Mouse (Mus musculus): ENCODE data around the gene Kndc1.

DNA sequence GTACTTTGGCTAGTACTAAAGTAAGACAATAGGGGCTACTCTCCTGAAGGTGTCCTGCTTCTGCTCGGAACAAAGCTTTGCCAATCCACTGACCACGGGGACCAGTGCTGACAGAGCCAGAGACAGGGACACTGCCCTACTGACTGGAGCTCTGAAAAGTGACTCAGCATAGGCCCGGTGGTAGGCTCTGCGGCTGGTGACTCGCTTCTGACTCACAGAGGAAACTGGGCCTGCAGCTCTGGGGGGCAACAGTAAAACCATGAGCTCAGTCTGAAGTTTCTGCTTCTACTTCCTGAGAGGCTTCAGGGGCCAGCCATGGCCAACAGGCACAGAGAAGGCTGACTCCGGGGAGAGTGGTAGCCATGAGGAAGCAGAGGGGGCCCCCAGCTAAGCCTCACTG, 76.9 kb downstream of the Kndc1 start:
- no peak for TF ChIP-seq CTCF (IDR thresholded peaks at IDR 0.05; ENCODE audit: low read depth)
- no peak for TF ChIP-seq EP300 (IDR thresholded peaks at IDR 0.05; ENCODE audit: low read depth)

Data from liver, postnatal 0 days (tissue).